Mouse (Mus musculus) embryonic stem cell, embryonic (primary cell): Measurements from ENCODE around the gene Gm43738.

ENCODE experiments used
- CTCF ChIA-PET, 4 experiments: fragments of 300-600 bp in 2 of 4; fragments of 350-600 bp in 2 of 4; sonication (Branson Sonifier 250); formaldehyde crosslinking; loops; one replicate each; lab custom pipeline; 2022; ENCODE audit warnings: inconsistent platforms in 2 of 4; lab: Charles Lee
- POLR2A ChIA-PET, 4 experiments: fragments of 300-600 bp in 2 of 4; fragments of 350-600 bp in 2 of 4; sonication (Branson Sonifier 250); formaldehyde crosslinking; loops; one replicate each; lab custom pipeline; 2022; ENCODE audit warnings: antibody characterized with exemption in 4 of 4, inconsistent platforms in 1 of 4; lab: Charles Lee

Gm43738 gene

GRCm38 (mm10) chr3:89123313-89123712 is 22.4 kb upstream of the Gm43738 start:
- CTCF ChIA-PET: interaction anchor here in 2 of 4 experiments (0.6 to 0.8 kb wide), 2 partner anchors 28 to 156 kb away, joined by 3 to 4 read pairs; no protein-coding TSS in a partner anchor
- POLR2A ChIA-PET: interaction anchor here in 2 of 4 experiments (0.8 to 1.5 kb wide), 4 partner anchors 11 to 42 kb away, joined by 3 to 5 read pairs (median 4); partner anchors contain the start of gene Clk2 (in 1 of the 2)

GRCm38 (mm10) chr3:89115522-89115921 is 14.6 kb upstream of the Gm43738 start:
- CTCF ChIA-PET: interaction anchor here (0.6 to 3.6 kb wide), 41 partner anchors 8 to 571 kb away, joined by 3 to 24 read pairs (median 4); partner anchors contain the start of genes Fdps (in 2 of the 4), Gm43738 (in 2 of the 4), Hcn3 (in 2 of the 4) and Fam189b (in 1 of the 4)
- POLR2A ChIA-PET: interaction anchor here (0.5 to 3.1 kb wide), 13 partner anchors 13 to 178 kb away, joined by 3 to 14 read pairs (median 3); partner anchors contain the start of genes Fdps (in 2 of the 4), Gm43738 (in 1 of the 4) and Scamp3 (in 1 of the 4)

DNA sequence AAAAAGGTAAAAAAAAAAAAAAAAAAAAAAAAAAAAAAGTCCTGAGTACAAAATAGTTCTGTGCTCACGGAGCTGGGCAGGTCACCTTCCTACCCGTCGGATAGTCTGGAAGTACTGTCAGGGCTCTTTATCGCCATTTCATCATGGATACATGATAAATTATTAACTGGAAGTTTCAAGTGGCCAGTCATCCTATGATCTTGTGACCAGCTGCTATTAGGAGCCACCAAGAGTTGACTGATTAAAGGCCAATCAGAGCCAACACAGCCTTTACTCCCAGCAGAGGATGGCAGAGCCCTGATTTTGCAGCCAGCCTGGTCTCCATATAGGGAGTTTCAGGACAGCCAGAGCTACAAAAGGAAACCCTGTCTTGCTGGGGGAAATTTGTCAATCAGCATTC is 12.2 kb upstream of the Gm43738 start:
- CTCF ChIA-PET: interaction anchor here in 1 of 4 experiments (0.6 to 1.7 kb wide), 5 partner anchors 19 to 131 kb away, joined by 3 to 4 read pairs (median 3); no protein-coding TSS in a partner anchor
- POLR2A ChIA-PET: interaction anchor here in 2 of 4 experiments (0.6 to 1.1 kb wide), 5 partner anchors 11 to 765 kb away, joined by 3 to 5 read pairs (median 3); partner anchors contain the start of gene Fdps (in 1 of the 2)

GRCm38 (mm10) chr3:89108146-89108545 is 7.2 kb upstream of the Gm43738 start:
- CTCF ChIA-PET: interaction anchor here in 2 of 4 experiments (0.9 to 1.5 kb wide), 2 partner anchors 8 kb away, joined by 4 to 10 read pairs; no protein-coding TSS in a partner anchor
- POLR2A ChIA-PET: interaction anchor here in 2 of 4 experiments (0.8 to 3.4 kb wide), 3 partner anchors 16 to 328 kb away, joined by 3 to 12 read pairs (median 4); partner anchors contain the start of genes Pbxip1 (in 1 of the 2) and Rusc1 (in 1 of the 2)

GRCm38 (mm10) chr3:89107545-89107944 is 6.6 kb upstream of the Gm43738 start:
- POLR2A ChIA-PET: interaction anchor here in 1 of 4 experiments (0.8 to 1.3 kb wide), 2 partner anchors 17 to 329 kb away, joined by 3 to 4 read pairs; partner anchors contain the start of gene Pbxip1
- CTCF ChIA-PET: interaction anchor here in 2 of 4 experiments (0.5 to 1.5 kb wide), 4 partner anchors 9 to 220 kb away, joined by 3 to 10 read pairs (median 4); no protein-coding TSS in a partner anchor

DNA sequence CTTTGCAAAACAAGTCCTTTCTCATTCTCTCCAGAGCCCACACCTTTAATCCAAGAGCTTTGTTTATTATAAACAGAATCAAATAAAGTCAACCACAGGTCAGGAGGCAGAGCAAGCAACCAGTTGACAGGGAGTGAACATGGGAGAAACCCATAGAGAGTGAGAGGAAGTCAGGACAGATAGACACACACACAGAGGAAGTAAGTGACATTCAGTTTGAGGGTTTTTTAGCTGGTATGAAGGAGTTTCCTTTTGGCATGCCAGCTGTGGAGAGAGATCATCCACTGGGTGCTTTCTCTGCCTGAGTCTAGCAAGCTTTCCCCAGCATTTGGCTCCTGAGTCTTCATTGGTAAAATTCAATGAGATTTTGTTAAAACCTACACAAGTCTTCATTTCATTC is 6.0 kb upstream of the Gm43738 start:
- CTCF ChIA-PET: interaction anchor here in 1 of 4 experiments (0.5 to 1.5 kb wide), 4 partner anchors 9 to 30 kb away, joined by 3 to 10 read pairs (median 3); no protein-coding TSS in a partner anchor
- POLR2A ChIA-PET: no interaction called here

GRCm38 (mm10) chr3:89103291-89103595 is 2.3 kb upstream of the Gm43738 start:
- POLR2A ChIA-PET: interaction anchor here in 2 of 4 experiments (0.9 to 5.0 kb wide), 7 partner anchors 12 to 130 kb away, joined by 3 to 63 read pairs (median 12); partner anchors contain the start of genes Rusc1 (in 2 of the 2), Clk2 (in 1 of the 2) and Mtx1 (in 1 of the 2)

GRCm38 (mm10) chr3:89102495-89103290 is 1.8 kb upstream of the Gm43738 start:
- POLR2A ChIA-PET: interaction anchor here (0.6 to 5.0 kb wide), 24 partner anchors 8 to 359 kb away, joined by 3 to 63 read pairs (median 4); partner anchors contain the start of genes Rusc1 (in 3 of the 4), Clk2 (in 1 of the 4), Fam189b (in 1 of the 4) and Hcn3 (in 1 of the 4)

More at GRCm38 (mm10) chr3:89103291-89103595, 2.3 kb upstream of the Gm43738 start:
- CTCF ChIA-PET: interaction anchor here in 1 of 4 experiments (0.7 kb wide), 1 partner anchor 13 kb away, joined by 3 read pairs; no protein-coding TSS in a partner anchor

DNA sequence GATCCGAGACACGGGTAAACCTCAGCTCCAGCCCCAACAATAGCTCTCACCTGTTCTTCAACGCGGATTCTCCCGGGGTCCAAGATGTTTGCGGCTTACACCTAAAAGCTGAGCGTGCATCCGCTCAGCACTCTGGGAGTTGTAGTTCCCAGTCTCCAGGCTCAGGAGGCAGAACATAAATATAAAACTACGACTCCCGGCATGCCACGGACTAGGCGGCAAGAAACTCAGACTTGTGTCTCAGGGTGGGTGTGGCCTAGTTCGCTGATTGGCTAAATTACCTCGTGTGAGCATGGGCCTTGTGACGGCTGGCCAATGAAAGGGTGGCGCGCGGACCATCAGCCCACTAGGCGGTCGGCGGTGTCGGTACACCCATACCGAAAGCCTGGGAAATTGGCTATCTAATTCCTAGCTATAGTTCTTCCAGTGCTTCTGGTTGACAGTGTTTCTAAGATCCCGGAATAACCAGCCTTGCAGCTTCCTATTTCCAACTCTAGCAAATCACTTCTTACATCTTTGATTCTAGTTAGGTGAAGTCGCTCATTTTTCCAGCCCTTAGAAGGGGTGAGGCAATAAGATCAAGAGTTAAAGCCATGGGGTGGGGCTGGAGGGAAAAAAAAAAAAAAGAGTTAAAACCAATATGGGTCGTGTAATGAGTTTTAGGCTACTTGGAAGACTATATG is 1.1 kb upstream of the Gm43738 start, which contains the start of gene Fdps:
Fdps (minus strand) TSS at position 148 of the 683 bp plus-strand sequence.
- CTCF ChIA-PET: interaction anchor here (0.5 to 1.7 kb wide), 15 partner anchors 11 to 1032 kb away, joined by 3 to 10 read pairs (median 4); partner anchors contain the start of genes Adam15 (in 1 of the 4), Hcn3 (in 1 of the 4) and Pklr (in 1 of the 4)
- POLR2A ChIA-PET: interaction anchor here (0.5 to 5.0 kb wide), 43 partner anchors 8 to 611 kb away, joined by 3 to 63 read pairs (median 4); partner anchors contain the start of genes Rusc1 (in 3 of the 4), Clk2 (in 2 of the 4), Fam189b (in 1 of the 4) and Gba (in 1 of the 4)

More at GRCm38 (mm10) chr3:89102495-89103290, 1.8 kb upstream of the Gm43738 start:
- CTCF ChIA-PET: interaction anchor here in 1 of 4 experiments (0.7 to 1.7 kb wide), 6 partner anchors 11 to 163 kb away, joined by 3 to 10 read pairs (median 6); partner anchors contain the start of gene Pklr

- ChIA-PET POLR2A (interaction anchor here (0.5 to 5.0 kb wide), 36 partner anchors 8 to 471 kb away, joined by 3 to 63 read pairs (median 4); partner anchors contain the start of genes Rusc1 (in 3 of the 4), Clk2 (in 2 of the 4), Fam189b (in 1 of the 4) and Gba (in 1 of the 4)), CTCF (interaction anchor here in 3 of 4 experiments (1.0 to 1.7 kb wide), 9 partner anchors 10 to 277 kb away, joined by 3 to 10 read pairs (median 5); partner anchors contain the start of genes Adam15 (in 1 of the 3), Hcn3 (in 1 of the 3) and Pklr (in 1 of the 3))
Measured at GRCm38 (mm10) chr3:89101459-89101811, 536 bp upstream of the Gm43738 start.

DNA sequence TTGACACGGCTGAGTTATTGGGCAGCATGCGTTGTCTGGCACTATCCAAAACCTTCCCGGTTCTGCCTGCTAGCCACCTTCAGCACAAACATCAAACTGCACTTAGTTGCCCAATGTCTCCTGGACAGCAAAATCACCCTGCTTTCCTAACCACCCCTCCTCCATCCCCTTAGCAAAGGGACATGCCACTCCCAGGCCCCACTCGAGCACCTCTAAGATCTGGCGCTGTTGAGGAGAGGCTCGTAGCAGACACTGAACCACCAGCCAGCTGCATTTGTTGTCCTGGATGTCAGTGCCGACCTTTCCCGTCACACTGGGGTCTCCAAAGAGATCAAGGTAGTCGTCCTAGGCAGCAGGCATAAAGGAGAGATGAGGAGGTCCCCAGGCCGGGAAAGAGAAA is 6.9 kb downstream of the Gm43738 start:
- ChIA-PET POLR2A (interaction anchor here in 3 of 4 experiments (1.1 to 5.1 kb wide), 6 partner anchors 8 to 66 kb away, joined by 3 to 63 read pairs (median 6); partner anchors contain the start of genes Fdps (in 3 of the 3), Gm43738 (in 2 of the 3) and Hcn3 (in 1 of the 3)), CTCF (interaction anchor here in 1 of 4 experiments (2.2 kb wide), 1 partner anchor 149 kb away, joined by 10 read pairs; no protein-coding TSS in a partner anchor)

- ChIA-PET CTCF (interaction anchor here in 1 of 4 experiments (0.5 to 2.2 kb wide), 5 partner anchors 24 to 545 kb away, joined by 3 to 10 read pairs (median 3); no protein-coding TSS in a partner anchor), POLR2A (interaction anchor here (0.5 to 5.1 kb wide), 21 partner anchors 9 to 1207 kb away, joined by 3 to 63 read pairs (median 3); partner anchors contain the start of genes Fdps (in 3 of the 4), Gm43738 (in 2 of the 4), Fam189b (in 1 of the 4) and Hcn3 (in 1 of the 4))
Measured at GRCm38 (mm10) chr3:89093175-89093574, 7.7 kb downstream of the Gm43738 start, which contains the start of gene Rusc1. Gene Rusc1, minus strand, starts transcription at chr3:89093311.

GRCm38 (mm10) chr3:89092509-89093090 is 8.3 kb downstream of the Gm43738 start:
- CTCF ChIA-PET: interaction anchor here in 1 of 4 experiments (0.5 to 2.2 kb wide), 6 partner anchors 24 to 544 kb away, joined by 3 to 10 read pairs (median 3); partner anchors contain the start of gene Hcn3
- POLR2A ChIA-PET: interaction anchor here (0.5 to 5.1 kb wide), 25 partner anchors 9 to 1207 kb away, joined by 3 to 63 read pairs (median 3); partner anchors contain the start of genes Fdps (in 4 of the 4), Gm43738 (in 2 of the 4), Clk2 (in 1 of the 4) and Fam189b (in 1 of the 4)

DNA sequence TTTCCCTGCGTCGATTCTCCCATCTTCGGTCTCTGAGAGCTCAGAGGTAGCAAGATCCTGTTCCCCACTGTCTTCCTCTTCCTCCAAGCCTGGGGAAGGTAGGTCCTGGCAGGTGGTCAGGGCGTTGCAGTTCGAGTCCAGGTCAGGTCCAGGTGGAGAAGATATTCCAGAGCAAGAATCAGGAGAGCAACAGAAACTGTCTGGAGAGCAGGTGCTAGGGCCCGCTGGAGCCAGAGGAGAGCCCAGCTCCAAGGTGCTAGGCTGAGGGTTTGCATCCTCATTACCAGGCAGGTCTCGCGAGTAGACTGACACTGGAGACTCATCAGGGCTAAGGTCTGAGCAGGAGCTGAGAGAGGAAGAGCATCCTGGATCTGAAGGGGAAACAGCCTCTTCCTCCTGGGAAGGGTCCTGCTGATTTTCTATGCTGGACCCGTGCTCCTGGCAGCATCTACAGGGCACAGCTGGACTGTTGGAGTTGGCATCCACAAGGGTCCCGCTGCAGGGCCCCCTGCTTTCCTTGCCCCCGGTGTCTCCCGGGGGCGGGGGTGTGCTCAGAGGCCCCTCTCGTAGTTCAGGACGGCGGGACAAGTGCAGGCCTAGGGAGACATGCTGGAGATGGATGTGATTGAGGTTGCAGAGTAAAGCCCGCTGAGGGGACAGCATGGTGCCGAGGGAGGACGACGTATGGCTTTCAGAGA is 8.9 kb downstream of the Gm43738 start:
- CTCF ChIA-PET: interaction anchor here in 2 of 4 experiments (0.6 to 1.3 kb wide), 7 partner anchors 10 to 560 kb away, joined by 3 to 10 read pairs (median 4); partner anchors contain the start of genes Fdps (in 1 of the 2), Gm43738 (in 1 of the 2), Hcn3 (in 1 of the 2) and Mex3a (in 1 of the 2)
- POLR2A ChIA-PET: interaction anchor here (0.5 to 5.1 kb wide), 19 partner anchors 10 to 477 kb away, joined by 3 to 63 read pairs (median 4); partner anchors contain the start of genes Fdps (in 4 of the 4), Clk2 (in 2 of the 4), Gm43738 (in 2 of the 4) and Fam189b (in 1 of the 4)
